Mouse (Mus musculus) forelimb bud, embryonic 11.5 days (tissue): ENCODE measurements around the gene Zfp683.

ENCODE experiments used
- DNase-seq: peaks from one replicate; pipeline ENCODE4 v3.0.0-alpha.2; 2012; ENCODE audit warnings: low read depth, low spot score

Gene Zfp683

DNA sequence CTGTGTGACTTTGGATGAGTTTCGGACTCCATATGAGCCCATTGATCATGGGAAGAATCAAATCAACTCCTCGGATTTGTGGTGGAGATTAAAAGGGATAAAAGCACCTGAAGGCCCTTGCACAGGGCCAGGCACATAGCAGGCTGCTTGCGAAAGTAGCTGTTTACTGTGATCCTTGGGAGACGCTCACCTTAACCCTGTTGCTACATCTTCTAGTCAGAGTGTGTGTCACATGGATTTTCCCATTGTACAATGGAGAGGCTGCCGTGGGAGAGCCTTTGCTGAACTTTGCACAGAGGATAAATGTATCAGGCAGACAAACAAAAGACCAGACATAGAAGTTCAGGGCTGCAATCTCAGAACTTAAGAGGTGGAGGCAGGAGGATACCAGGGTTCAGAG is 1.7 kb upstream of the Zfp683 start:
- DNase-seq: no peak

DNA sequence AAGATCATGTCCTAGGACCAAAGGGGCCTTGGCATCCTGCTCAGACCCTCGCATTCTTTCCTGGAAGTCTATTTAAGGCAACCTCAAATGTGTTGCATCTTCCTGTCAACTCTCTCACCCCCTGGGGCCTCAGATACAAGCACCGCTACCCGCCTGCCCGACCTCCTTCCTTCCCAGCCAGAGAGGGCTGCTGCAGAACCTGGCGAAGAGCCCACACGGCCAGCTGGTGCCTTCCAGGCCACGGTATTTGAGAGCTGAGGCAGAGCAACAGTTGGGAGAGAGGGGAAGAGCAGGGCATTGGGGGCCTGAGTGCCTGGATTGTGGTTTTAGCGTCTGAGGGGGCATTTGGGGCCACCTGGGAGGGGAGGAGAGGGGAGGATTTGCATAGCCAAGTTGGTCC is 1.1 kb upstream of the Zfp683 start:
- DNase-seq: no peak

DNA sequence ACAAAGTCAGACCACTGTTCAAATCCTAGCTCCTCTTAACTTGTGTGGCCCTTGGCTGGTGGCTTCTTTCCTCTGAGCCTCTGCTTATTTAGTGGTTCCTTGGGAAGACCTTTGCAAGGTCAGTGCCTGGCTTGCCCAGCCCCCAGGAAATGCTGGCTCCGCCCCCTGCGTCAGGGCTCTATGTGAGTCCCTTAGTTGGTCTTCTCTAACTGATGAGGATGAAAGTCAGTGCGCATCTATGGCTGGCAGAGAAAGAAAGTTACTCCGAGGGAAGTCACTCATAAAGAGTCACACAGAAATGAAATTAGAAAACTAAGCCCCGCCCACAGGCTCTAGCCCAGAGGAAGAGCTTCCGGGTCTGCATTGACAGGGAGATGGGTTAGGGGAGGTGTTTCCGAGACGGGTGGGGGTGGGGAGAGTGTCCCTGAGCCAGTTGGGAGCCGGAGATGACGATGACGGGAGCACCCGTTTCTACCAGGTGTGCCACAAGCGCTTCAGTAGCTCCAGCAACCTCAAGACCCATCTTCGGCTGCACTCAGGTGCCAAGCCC is 4.6 kb downstream of the Zfp683 start:
- DNase-seq: no peak

DNA sequence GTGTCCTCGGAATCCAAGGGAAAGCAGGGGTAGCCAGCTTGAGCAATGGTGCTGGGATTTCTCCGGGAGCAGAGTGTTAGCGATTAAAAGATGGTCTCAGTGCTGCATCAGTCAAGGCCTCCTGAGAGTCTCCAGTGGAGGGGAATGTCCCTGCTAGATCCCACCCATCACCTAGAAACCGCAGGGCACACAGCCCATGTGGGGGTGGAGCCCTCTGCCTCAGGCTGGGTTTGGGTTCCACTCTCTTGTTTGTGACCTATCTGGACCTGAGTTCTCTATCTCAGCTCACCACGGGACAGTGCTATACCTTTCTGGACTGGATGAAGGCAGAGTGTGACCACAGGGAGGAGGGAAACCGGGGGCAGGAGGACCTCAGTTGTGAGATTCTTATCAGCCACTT is 5.3 kb downstream of the Zfp683 start:
- DNase-seq: no peak

DNA sequence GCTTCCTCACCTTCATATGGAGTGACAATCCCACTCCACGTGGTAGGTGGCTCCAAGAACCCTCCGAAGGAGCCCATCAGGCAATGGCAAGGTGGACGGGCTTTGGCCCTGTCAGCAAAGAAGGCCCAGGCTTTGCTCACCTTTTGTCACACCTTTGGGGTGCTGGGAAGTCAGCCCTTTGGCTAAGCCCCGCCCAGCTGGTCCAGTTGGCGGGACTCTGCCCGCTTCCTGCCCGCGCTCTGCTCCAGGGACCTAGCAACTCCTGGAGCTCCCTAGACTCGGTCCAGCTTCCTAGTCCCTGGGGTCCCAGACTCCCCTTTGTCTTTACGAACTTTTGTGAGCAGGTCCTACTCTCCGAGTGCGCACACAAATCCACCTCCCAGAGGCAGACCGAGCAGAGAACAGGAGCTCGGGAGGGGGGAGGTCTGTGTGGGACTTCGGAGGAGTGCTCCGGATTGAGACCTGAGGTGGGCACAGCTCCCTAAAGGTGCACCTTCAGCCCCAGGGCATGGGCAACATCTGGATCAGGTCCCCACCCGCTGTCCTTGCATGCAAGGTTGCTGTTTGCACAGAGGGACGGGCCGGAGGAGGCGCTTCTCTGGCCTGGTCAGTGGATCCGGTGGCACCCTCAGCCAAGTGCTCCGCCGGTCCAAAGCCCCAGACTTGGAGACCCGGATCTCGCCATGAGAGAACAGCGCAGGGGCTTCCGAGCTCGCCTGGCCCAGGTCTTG is 6.7 kb downstream of the Zfp683 start, which contains the start of gene Crybg2:
Crybg2 (plus strand) TSS at position 681 of the 731 bp plus-strand sequence.
- DNase-seq: no peak

DNA sequence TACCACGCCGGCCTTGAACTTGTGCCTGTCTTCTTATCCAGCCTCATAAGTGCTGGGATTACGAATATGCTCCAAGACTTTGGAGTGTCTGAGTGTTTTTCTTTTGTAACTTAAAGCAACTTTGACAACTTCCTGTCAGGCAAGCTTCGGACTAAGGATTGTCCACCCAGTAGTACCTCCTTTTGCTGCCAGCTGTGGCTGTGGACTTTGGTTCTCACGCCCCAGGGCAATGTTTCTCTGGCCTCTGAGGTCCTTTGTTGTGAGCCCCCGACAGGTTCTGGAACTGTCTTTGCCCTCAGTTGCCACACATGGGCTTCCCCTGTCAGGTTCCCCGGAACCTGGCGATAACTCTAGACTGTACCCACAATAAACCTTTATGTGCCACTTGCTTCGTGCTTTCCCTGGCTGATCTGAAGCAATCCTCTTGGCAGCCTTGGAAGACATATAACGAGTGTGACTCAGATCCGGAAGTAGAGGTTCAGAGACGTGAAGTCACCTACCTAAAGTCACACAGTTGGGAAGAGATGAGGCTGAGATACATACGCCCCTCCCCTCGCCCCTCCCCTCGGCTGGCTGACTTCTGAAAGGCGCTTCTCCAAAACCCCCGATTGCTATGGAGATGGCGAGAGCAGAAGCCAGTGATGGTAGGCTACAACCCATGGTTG is 7.7 kb downstream of the Zfp683 start:
- DNase-seq: no peak

DNA sequence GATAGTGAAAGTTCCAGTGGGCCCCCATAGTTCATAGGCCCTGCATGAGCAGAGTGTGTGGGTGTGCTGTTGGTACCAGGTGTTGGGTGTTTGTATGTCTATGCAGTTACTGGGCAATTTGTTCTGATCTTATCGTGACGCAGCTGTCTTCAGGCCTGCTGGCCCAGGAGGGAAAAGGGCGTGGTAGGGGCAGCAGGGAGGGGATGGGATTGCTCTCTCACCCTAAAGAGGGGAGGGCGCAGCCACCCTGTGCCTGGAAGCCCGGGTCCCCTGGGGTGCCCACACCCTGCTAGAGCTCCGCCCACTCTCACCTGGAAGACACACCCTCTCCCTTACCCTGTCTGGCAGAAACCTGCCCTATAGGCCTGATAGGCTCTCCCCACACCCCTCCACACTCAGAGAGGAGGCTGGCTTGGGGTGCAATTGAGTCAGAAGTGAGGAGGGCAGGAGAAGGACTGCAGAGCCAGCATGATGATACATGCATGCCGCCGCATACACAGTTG is 8.4 kb downstream of the Zfp683 start:
- no peak for DNase-seq

DNA sequence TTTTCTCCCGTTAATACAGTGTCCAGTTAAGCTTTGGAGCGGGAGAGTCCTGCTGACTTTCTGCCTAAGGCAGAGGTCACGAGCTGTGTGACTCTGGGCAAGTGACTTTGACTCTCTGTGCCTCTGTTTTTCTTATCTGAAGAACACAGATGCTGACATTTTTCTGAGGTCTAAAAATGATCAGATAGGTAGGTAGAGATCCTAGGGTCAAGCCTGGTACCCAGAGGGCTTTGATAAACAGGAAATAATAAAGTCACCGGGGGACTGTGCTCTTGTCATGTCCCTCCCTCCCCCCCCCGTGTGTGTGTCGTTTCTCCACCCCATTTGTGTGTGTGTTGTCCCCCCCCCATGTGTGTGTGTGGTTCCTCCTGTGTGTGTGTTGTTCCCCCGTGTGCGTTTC is 8.9 kb downstream of the Zfp683 start:
- no peak for DNase-seq

DNA sequence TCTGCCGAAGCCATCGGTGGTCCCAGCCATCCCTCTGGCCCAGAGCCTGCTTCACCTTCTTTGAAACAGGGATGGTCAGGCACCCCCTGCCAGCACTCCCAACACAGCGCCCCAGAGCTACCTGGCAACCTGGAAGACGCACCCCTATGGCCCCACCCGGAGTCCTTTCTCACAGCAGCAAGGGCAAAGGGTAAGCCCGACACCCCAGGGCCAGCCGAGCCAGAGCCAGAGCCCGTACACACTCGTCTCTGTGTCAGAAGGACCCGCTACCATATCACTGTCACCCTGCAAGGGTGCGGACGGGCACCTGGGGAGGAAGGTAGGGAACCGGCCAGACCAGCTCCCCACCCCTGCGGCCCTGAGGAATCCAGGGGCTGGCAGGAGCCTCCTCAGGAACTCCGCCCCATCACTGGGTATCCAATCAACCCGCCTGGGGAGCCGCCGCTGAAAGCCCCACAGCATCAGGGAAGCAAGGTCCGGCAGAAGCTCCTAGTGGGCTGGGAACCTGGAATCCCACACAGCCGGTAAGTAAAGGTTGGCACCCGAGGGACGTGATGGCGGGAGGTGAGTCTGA is 11.9 kb downstream of the Zfp683 start:
- no peak for DNase-seq

DNA sequence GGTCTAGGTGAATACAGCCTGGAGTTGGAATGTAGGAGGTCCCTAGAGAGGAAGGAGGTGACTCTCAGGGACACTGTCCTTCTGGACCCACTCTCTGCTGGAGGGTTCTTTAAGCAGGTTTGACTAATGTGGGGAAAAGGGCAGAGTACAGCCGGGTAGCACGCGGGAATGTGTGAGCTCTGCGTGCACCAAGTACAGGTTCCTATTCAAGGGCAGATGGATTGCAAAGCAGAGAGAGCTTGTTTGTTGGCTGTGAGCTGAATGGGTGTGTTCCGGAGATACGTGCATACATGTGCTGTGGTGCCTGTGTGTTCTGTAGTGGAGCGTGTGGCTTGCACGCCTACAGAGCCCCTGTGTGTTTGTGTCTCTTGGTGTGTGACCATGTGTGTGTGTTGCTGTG is 13.7 kb downstream of the Zfp683 start:
- DNase-seq: no peak

DNA sequence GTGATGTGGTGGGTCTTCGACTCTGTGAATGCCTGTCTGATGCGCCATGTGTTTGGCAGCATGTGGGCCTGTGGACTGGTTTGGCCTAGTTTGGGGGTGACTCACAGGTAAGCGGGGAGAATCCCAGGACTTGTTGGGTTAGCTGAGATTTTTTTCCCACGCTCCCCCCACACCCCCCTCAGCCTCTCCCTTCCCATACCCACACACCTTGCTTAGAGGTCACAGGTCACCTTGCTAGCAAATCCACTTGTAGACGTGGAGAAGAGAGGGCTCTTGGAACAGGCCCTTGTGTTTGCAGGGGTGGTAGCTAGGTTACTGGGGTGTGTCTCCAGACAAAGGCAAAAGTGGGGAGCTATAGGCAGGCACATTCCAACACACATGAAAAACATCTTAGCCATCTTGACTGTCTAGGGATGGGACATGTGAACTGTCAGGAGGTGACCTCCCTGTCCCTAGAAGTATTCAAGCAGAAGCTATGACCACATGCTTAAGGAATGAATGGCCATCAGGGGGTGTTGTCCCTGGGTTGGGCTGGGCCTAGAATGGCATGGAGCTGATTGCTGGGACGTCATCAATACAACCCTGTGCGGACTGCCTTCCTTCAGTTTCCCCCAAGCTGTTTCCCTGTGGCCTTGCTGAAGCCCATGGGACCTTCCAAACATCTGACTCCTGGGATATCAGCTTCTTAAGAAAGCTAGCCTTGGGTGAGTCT is 14.4 kb downstream of the Zfp683 start:
- DNase-seq: no peak

DNA sequence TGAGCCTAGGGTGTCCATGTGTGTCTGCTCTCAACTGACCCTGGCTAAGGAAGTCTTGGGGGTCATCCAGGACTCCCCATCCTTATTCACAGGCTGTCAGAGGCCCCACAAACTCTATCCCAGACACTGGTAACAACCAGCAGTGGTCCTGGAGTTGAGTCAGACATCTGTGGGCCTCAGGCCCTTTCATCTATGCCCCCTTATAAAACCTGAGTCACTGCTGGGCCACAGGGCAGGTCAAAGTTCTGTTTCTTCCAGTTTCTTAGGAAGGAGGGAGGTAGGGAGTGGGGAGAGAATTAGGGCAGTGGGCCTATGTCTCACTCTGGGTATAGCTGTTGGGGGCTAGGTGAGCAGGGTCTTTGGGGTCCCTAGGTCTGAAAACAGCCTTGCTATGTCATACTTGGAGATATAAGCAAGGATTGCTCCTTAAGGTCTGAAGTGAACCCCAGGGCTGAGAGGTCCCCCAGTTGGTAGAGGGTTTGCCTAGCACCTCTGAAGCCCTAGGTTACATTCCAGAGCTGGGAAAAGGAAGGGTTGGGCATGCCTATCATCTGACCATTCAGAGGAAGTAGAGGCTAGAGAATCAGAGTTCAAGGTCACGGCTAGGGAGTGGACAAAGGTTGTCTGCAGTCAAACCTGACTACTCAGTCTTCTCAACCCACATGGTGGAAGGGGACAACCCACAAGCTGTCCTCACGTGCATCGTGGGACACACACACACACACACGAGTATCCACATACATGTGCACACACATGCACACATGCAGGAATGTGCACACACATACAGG is 15.3 kb downstream of the Zfp683 start:
- no peak for DNase-seq

DNA sequence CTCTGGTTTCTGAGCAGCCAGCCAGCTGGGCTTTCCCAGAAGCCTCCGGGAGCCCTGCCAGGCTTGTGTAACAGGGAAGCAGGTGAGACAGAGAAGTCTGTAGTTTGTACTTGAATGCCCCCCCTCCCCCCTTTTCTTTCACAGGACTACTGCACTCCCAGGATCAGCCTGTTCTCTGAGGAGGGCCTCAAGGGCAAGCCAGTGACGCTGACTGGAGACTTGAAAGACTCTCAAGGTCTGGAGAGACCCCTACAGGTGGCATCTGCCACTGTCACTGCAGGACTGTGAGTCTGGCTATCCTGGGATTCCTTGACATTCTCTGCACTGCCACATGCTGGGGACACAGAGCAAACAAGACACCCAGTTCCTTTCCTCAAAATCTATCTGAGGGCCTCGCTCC is 25.1 kb downstream of the Zfp683 start:
- DNase-seq: peak; percentile 60

DNA sequence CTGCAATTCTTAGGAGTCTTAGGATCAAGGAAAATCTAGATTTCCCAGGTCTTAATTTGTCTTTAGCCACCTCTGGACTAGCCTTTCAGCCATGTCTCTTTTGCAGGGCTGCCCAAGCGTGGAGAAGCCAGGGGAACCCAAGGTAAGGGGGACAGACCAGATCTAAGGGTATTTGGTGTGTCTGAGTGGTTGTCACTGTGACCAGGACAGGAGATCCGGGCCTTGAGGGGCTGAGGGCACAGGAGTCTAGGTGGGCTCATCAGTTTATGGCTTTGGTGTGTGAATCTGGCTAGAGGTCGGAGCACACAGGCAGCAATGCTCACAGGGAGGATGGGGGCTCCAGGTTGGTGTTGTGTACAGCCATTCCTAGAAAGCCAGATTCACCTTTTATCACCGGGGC is 27.0 kb downstream of the Zfp683 start:
- DNase-seq: no peak

DNA sequence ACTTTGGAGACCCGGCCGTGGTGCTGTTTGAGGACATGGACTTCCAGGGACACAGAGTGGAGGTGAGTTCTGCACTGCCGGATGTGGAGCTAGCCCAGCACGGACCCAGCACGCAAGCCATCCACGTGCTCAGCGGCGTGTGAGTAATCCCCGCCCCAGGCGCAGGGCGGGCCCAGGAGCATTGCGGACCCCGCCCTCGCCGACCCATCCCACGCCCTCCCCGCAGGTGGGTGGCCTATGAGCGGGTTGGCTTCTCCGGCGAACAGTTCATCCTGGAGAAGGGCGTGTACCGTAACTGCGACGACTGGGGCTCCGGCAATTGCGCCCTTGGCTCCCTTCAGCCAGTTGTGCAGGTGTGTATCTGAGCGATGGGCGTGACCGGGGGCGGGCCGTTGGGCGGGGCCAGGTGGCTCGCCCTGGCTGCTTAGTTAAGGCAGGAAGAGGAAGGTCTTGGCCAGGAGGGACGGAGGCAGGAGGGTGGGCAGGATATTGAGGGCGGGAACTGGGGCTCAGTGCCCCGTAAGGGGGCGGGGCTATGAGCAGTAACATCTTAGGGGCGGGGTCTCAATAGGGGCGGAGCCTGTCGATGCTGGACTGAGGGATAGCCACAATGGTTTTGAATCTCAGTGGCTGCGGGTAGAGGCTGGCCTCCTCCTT is 28.2 kb downstream of the Zfp683 start:
- DNase-seq: peak; percentile 76

DNA sequence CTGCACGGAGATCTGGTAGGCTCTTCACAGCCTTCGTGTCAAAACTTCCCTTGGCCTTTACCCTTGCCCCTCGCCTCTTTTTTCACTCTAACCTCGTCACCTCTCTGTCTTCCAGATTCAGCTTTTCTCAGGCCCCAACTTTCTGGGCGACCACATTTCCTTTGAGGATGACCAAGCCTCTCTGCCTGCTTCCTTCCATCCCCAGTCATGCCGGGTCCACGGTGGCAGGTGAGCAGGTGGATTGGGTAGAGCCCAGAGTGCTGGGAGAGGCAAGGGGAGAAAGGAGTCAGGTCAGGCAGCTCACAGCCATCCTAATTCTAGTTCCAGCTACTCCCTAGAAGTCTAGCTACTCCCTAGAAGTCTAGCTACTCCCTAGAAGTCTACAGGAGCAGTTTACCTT is 28.8 kb downstream of the Zfp683 start:
- no peak for DNase-seq

DNA sequence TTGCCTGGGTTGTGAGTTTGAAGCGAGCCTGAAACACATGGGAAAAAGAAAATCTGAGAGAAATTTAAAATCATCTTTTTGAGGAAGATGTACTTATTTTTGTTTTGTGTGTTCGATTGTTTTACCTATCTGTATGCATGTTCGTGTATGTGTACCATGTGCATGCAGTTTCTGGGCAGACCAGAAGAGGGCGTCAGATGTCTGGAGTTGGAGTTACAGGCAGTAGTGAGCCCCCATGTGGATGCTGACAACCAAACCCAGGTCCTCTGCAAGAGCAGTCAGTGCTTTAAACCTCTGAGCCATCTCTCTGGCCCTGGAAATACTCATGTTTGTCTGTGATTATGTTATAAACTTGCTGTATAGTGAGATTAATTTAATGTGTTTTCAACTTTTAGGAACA is 31.4 kb downstream of the Zfp683 start:
- no peak for DNase-seq

DNA sequence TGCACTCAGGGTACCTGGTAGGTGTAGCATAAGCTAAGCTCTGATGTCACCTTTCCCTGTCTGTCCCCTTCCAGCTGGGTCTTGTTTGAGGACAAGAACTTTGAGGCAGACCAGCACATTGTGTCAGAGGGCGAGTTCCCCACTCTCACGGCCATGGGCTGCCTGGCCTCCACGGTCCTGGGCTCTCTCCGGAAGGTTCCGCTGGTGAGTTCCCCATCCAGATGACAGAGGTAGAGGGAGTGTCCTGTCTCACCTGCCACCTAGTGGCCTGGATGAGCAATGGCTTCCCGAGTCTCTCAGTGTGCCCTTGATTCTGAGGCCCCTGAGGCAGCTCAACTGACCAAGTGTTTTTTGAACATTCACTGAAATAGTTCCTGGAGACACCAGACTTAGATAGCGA is 33.8 kb downstream of the Zfp683 start:
- DNase-seq: peak; percentile 31

DNA sequence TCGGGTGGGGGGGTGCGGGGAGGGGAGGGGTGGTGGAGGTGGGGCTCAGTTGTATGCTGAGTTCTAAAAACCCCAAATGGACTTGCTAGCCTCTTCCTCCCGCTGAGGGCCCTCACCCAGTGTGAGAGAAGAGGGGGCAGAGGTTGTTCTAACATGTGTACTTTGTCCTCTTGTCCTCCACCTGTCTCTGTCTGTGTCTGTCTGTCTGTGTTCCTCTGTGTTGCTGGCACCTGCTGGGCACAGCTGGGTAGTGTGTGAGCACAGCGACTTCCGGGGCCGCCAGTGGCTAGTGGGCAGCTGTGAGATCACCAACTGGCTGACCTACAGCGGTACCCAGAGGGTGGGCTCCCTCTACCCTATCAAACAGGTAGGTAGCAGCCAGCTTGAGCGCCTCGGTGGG is 35.4 kb downstream of the Zfp683 start:
- DNase-seq: no peak

DNA sequence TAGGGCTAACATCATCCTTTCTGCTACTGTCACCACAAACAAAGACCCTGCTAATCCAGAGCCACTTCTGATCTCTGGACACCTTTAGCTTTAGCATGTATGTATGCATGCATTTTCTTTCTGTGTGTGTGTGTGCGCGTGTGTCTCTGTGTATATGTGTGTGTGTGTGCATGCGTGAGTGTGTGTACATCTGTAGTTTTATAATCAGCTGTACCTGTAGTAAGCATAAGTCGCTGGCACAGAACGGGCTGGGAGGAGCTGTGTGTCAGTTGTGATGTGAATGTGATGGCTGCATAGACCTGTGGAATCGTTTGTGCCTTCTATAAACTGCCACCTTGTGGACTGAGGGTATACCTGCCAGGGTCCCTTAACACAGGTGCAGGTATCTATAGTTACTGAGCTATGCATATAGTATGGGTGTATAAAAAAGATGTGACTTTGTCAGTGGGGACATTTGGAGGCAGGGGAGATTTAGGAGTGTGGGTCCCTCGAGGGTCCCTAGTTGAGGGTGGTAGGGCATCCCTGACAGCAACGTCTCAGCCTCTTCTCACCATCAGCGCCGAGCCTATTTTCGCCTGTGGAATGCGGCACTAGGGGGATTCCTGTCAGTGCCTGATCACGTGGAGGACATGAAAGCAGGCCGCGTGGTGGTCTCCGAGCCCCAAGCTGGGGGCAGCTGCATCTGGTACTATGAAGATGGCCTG is 37.0 kb downstream of the Zfp683 start:
- no peak for DNase-seq
